Mouse (Mus musculus) forebrain, embryonic 14.5 days (tissue): Measurements from ENCODE around the gene Tpst2. TPM values are rescaled to one million over a fixed set of nuclear protein-coding genes. Genes with fewer than 3 reads are reported as not detected.
A peak's percentile ranks its signal among the peaks of the same experiment; 100 is the strongest.

Source experiments
- ATAC-seq: fragments of 200-750 bp; cut with Nextera tagmentation; 2 replicates; pipeline ENCODE4 v1.8.0; 2017; ENCODE audit warnings: mild to moderate bottlenecking, moderate library complexity
- DNase-seq: peaks from one replicate; pipeline ENCODE4 v3.0.0-alpha.2; 2015; ENCODE audit warnings: low spot score
- H3K27ac ChIP-seq: fragments of 300-500 bp; sonication (generic); 2 replicates; pipeline ENCODE4 v1.5.1; 2014; ENCODE audit warnings: low read depth, mild to moderate bottlenecking, control low read depth, low read length, moderate library complexity
- H3K27me3 ChIP-seq: fragments of 300-500 bp; sonication (generic); replicated peaks from 2 replicates; pipeline ENCODE4 v1.6.1; 2014; ENCODE audit warnings: low read length, control low read depth, mixed read lengths; ENCODE audit not compliant: control insufficient read depth, insufficient read depth
- H3K36me3 ChIP-seq: fragments of 300-500 bp; sonication (generic); 2 replicates; pipeline ENCODE4 v1.6.1; 2014; ENCODE audit warnings: low read length, control low read depth; ENCODE audit not compliant: control insufficient read depth, insufficient read depth
- H3K4me1 ChIP-seq: fragments of 300-500 bp; sonication (generic); 2 replicates; pipeline ENCODE4 v1.6.1; 2014; ENCODE audit warnings: antibody characterized with exemption, low read length, control low read depth; ENCODE audit not compliant: control insufficient read depth, insufficient read depth
- H3K4me2 ChIP-seq: fragments of 300-500 bp; sonication (generic); 2 replicates; pipeline ENCODE4 v1.6.1; 2014; ENCODE audit warnings: mild to moderate bottlenecking, control low read depth, low read length
- H3K4me3 ChIP-seq: fragments of 300-500 bp; sonication (generic); 2 replicates; pipeline ENCODE4 v1.5.1; 2014; ENCODE audit warnings: low read depth, low read length, control low read depth
- H3K9ac ChIP-seq: fragments of 300-500 bp; sonication (generic); 2 replicates; pipeline ENCODE4 v1.6.1; 2014; ENCODE audit warnings: mild to moderate bottlenecking, low read length, control low read depth, moderate library complexity
- H3K9me3 ChIP-seq: fragments of 300-500 bp; sonication (generic); replicated peaks from 2 replicates; pipeline ENCODE4 v1.6.1; 2016; ENCODE audit warnings: low read length, control low read depth, mixed read lengths; ENCODE audit not compliant: control insufficient read depth
- WGBS: fragments of 180-500 bp; shearing (Covaris S2); extraction: QIAGEN DNeasy Blood & Tissue Kit; methylation state at CpG from one replicate; pipeline ENCODE4 v1.1.7; 2014; 5-methylcytosine and 5-hydroxymethylcytosine counted together
- polyA plus RNA-seq: library from polyadenylated mRNA; unstranded; fragments of >200 nt; fragmentation: Nextera tagmentation; extraction: Ambion mirVana; gene quantifications from 2 replicates; pipeline ENCODE4 v1.2.1, GENCODE M21; 2014

Gene Tpst2
- polyA plus RNA-seq, 1 experiment from 2014 or later: 29.5 TPM

DNA sequence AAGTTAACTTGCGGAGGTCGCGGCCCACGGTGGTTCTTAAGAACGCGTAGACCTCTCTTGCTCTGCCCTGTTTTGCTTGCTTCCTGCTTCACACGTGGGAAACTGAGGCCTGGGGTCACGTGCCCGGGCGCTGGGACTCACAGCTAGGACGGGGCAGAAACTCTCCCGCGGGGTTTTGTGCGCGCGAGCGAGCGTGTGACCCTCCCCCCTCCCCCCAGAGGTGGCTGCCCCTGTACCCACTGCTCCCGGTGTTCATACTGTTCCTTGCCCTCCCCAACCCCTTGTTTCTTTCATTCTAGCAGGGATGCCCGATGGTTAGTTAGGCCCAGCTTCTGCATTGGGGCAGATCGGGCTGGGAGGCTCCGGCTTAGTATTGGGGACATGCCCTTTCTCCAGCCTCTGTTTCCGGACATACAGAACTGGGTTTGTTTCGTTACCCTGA lies 437 bp downstream of the Tpst2 start:
- peak overlapping the region; percentile 75 for H3K9ac ChIP-seq
- H3K27me3 ChIP-seq: no peaks in the 10 kb centered on the region
- peak overlapping the region; percentile 66 for H3K4me3 ChIP-seq
- no peak for DNase-seq
- ATAC-seq: no peak; the same call in 1 of the 2 replicates
- H3K36me3 ChIP-seq: no peaks in the 10 kb centered on the region
- H3K4me1 ChIP-seq: peaks cover 10% of the 10 kb centered on the region
- H3K27ac ChIP-seq: no peak overlapping the region
- peak overlapping the region; percentile 89 for H3K4me2 ChIP-seq
- no peaks in the 10 kb centered on the region for H3K9me3 ChIP-seq
- WGBS: 1% methylated on average over 24 of the region's 24 CpGs

DNA sequence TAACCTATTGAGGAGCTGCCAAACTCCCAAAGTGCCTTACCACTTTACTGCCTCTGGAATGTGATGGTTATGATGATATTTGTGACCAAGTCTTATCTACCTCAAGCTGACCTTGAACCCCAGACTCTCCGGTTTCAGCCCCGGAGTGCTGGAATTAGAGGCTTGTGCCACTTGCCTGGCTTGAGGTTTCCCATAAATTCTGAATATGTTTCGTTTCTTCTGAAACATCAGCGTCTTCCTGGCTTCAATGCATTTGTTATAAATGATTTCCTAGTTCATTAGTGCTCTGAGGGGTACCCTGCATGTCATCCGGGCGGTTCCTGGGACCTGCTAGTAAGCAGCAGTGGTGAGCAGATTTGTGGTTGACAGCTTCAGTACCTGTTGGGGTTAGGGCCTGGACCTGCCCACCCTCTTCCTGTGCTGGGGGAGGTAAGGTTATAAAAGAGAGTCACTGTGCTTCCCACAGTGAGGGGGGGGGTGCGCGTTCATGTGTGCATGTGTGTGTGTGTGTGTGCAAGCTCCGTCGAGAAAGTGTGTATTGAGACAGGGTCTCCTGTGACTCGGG lies 1.5 kb downstream of the Tpst2 start:
- H3K4me2 ChIP-seq: peak overlapping the region; percentile 89

DNA sequence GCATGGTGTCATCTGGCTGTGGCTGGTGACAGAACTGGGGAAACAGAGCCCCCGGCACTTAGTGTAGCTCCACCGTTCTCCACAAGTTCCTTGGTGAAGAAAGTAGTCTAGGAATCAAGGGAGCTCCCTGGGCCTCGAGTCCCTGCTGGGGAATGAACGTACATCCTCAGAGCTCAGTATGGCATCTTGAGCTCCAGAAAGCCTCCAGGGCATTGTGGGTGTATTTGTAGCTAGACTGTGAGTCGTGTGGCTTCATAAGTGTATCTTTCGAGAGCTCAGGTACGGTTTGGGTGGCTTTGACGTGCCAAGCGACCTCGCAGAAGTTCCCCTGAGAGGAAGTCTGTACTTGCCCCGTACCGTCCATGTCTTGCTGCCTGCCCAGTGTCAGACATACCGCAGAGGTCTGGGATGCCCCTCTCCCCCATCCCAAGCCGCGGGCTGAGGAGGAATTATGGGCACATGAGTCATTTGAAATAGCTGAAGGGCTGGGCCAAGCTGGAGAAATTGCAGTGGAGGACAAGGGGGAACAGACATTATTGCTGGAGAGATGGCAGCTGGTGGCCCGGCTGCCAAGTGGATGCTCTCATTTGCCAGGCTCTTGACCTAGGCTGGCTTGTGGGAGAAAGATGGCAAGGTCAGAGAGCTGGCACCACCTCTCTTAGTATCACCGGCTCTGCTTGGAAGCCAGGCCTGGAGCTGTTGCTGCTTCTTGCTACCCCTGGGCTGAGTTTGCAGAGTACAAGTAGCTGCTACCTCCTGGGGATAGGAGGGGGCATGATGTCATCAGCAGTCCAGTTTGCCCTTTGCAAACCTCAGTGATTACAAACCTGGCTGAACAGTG lies 2.9 kb downstream of the Tpst2 start:
- H3K9me3 ChIP-seq: no peaks in the 10 kb centered on the region
- no peak overlapping the region for H3K9ac ChIP-seq
- H3K4me3 ChIP-seq: no peak overlapping the region
- DNase-seq (no peak), ATAC-seq (no peak)
- H3K27ac ChIP-seq: no peak overlapping the region
- no peak overlapping the region for H3K4me2 ChIP-seq
- H3K36me3 ChIP-seq: no peaks in the 10 kb centered on the region
- 91% methylated on average over 17 of the region's 17 CpGs for WGBS
- no peaks in the 10 kb centered on the region for H3K27me3 ChIP-seq
- H3K4me1 ChIP-seq: peaks cover 10% of the 10 kb centered on the region

More for the DNA sequence above, 1.5 kb downstream of the Tpst2 start:
- DNase-seq: no peak
- no peak overlapping the region for H3K9ac ChIP-seq
- WGBS: 90% methylated on average over 11 of the region's 11 CpGs
- no peak for ATAC-seq
- H3K4me1 ChIP-seq: peaks cover 10% of the 10 kb centered on the region
- H3K36me3 ChIP-seq: no peaks in the 10 kb centered on the region
- H3K9me3 ChIP-seq: no peaks in the 10 kb centered on the region
- no peak overlapping the region for H3K27ac ChIP-seq
- H3K4me3 ChIP-seq: no peak overlapping the region
- H3K27me3 ChIP-seq: no peaks in the 10 kb centered on the region

DNA sequence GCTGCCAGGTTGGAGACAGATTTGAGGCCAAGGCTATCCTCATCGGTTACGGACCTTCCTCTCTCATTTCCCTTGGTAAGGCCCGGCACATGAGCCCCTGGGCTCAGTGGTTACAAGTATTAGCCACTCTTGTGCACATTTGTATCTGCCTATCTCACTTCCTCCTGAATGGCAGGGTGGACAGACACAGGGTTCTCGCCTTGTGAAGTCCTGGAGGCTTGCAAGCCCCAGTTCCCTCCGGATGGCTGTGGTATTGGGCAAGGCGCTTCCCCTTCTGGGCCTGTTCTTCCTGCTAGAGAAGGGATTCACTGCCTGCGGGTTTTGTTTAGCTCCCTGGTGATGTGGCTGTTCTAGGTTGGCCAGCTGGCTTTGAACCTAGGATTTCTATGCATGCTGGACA lies 3.7 kb downstream of the Tpst2 start:
- Histone ChIP-seq H3K4me2 (no peak overlapping the region), H3K27me3 (no peaks in the 10 kb centered on the region), H3K9ac (no peak overlapping the region), H3K9me3 (no peaks in the 10 kb centered on the region), H3K4me3 (no peak overlapping the region), H3K4me1 (peaks cover 10% of the 10 kb centered on the region), H3K36me3 (no peaks in the 10 kb centered on the region), H3K27ac (no peak overlapping the region)
- 86% methylated on average over 7 of the region's 7 CpGs for WGBS
- no peak for DNase-seq
- no peak for ATAC-seq

DNA sequence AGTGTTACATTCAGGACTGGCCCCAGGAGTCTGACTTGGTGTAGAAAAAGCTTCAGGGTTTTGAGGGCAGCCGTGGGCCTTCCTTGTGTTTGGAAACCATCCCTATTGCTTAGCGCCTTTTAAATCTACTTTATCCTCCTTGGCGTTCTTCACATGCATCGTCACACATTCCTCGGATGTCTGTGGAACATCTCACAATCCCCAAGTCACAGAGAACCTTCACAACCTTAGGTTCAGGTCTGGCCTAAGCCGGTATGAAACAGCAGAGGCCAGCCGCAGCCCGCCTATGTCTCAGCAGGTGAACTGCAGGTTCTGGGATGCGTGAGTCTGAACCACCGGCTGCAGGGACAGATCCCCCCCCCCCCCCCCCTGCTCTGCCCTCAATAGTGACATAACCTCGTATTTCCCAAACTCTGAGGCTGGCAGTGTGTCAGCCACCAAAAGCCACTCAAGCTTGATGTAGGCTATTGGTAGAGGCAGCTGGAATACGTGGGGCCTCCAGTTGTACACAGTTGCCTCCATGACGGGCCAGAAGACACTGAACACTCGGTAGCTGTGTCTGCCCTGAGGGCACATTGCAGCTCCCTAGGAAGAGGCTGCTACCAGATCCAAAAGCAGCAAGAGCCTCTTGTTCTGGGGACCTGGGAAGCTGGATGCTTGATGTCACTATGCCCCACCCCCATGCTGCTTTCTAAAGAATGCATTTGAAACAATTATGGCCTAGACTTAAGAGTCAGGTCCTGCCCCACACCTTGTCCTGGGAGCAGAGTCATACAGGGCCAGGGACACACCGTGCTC lies 4.6 kb downstream of the Tpst2 start:
- Histone ChIP-seq H3K9ac (no peak overlapping the region), H3K9me3 (no peaks in the 10 kb centered on the region), H3K4me3 (no peak overlapping the region), H3K27ac (no peak overlapping the region), H3K36me3 (no peaks in the 10 kb centered on the region), H3K4me2 (no peak overlapping the region), H3K27me3 (no peaks in the 10 kb centered on the region), H3K4me1 (peaks cover 10% of the 10 kb centered on the region)
- no peak for ATAC-seq
- 48% methylated on average over 15 of the region's 15 CpGs for WGBS
- no peak for DNase-seq

DNA sequence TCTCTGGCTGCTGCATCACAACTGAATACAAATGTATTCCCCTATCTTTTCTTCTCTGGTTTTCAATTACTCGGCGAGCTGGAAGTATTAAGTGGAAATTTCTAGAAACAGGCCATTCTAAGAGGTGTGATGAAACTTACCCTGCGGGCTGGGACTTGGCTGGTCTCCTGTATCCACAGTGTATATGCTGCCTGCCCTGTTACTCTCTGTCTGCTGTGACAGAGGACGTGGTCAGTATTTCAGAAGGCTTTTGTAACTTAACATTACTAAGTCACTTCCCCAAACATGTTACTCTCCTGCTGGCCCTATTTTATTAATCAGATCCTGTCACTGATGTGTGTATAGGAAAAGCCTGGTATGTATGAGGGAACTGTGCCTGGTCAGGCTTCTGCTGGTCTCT lies 5.2 kb downstream of the Tpst2 start:
- ATAC-seq (no peak), DNase-seq (no peak)
- Histone ChIP-seq H3K4me3 (no peak overlapping the region), H3K27me3 (no peaks in the 10 kb centered on the region), H3K9me3 (no peaks in the 10 kb centered on the region), H3K4me2 (no peak overlapping the region), H3K27ac (no peak overlapping the region), H3K36me3 (no peaks in the 10 kb centered on the region), H3K4me1 (peaks cover 10% of the 10 kb centered on the region), H3K9ac (no peak overlapping the region)
- 84% methylated on average over 4 of the region's 4 CpGs for WGBS

DNA sequence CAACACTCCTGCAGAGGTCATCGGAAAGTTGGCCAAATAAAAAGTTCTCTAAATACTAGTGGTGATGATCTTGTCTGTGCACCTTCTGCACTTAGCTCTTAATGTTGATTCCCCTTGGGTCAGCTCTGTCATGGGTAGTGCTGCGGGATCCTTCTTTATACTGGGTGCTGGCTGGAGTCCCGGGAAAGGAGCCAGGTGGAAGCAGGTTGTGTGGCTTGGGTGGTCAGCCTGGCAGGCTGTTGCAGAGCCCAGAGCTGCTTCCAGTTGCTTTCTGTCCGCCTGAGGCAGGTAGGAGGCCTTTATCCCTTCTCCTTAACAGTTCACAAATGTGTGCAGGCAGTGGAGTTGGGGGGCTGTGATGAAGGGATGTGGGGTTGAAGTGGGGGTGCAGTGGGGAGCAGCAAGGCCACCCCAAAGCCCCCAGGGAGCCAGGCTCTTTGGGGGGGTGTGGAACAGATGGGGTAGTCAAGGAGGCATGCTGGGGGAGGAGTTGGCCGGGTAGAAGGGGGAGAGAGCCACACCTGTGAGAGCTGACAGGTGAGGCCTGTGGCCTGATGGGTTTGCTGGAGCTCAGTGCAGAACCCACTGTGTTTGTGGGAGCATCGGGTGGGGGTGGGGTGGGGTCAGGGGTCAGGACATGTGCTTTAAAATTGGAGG lies 5.8 kb downstream of the Tpst2 start:
- H3K9me3 ChIP-seq: no peaks in the 10 kb centered on the region
- H3K4me2 ChIP-seq: no peak overlapping the region
- H3K9ac ChIP-seq: no peak overlapping the region
- no peaks in the 10 kb centered on the region for H3K27me3 ChIP-seq
- WGBS: 81% methylated on average over 6 of the region's 6 CpGs
- no peak overlapping the region for H3K27ac ChIP-seq
- DNase-seq: no peak
- H3K4me3 ChIP-seq: no peak overlapping the region
- H3K4me1 ChIP-seq: peaks cover 7% of the 10 kb centered on the region
- no peaks in the 10 kb centered on the region for H3K36me3 ChIP-seq
- ATAC-seq: no peak

DNA sequence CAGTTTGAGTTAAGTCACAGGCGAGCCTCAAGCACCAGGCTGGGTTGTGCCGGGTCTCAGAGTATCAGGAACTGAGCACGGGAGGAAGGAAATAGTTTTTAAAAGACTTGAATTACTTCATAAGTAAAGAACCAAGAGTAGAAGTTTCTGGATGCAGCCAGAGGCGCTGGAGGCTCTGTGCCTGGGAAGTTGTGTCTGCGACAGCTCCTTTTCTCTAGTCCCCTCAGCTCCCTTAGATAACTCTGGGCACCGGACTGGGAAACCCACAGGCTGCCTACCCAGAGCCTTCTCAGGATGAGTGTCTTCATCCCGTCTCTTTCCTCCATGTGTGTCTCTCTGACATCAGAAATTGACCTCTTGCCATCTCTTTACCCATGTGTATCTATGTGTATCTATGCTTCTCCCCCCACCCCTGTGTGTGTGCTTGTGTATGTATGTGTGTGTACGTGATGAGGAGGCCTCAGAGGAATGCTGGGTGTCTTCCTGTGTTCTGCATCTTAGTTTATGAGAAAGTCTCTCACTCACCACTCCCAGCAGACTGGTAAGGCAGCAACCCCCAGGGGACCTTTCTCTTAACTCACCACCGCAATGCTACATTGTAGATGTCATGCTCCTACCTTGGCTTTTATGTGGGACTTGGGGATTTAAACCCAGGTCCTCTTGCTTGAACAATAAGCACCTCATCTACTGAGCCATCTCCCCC lies 6.4 kb downstream of the Tpst2 start:
- Histone ChIP-seq H3K27ac (no peak overlapping the region), H3K9me3 (no peaks in the 10 kb centered on the region), H3K4me3 (no peak overlapping the region), H3K9ac (no peak overlapping the region), H3K27me3 (no peaks in the 10 kb centered on the region), H3K4me2 (no peak overlapping the region), H3K4me1 (peaks cover 2% of the 10 kb centered on the region; the same call in 1 of the 2 replicates), H3K36me3 (no peaks in the 10 kb centered on the region)
- DNase-seq (no peak), ATAC-seq (no peak)
- WGBS: 79% methylated on average over 9 of the region's 9 CpGs
